Mouse (Mus musculus) ES-CJ7 (cell line): Measurements from ENCODE around the gene Nxpe3.
A peak's percentile ranks its signal among the peaks of the same experiment; 100 is the strongest.

Experiments used
- DNase-seq: peaks from one replicate; pipeline ENCODE4 v3.0.0; 2011; ENCODE audit warnings: low read depth, low spot score

Gene Nxpe3

DNA sequence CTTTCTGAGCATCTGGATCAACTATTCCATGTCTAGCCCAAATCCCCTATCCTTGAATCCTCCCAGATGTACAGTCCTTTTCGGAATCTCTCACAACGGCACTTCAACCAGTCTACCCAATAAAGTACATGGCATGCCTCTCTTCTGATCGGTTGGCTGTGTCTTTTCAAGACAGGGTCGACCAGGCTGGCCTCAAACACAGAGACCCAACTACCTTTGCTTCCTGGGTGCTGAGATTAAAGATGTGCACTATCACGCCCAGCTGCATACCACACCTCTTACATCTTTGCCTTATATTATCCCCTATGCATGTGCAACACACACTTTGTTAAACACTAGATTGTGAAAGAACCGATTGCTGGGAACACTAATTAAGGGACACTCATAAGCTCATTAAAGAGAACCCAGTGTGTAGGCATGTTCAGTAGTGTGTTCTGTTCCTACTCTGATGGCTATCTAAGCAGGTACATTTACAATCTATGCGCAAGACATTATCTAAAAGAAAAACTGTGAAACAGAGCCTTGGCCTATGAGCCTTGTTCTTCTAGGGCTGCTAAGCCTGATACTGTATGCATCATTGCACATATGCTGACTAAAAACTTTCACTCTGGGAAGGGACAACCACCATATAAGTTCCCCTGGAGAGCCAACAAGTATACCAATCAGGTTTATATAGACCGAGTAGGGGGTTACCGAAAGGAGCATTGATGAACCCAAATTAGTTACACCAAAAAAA is 85.1 kb downstream of the Nxpe3 start:
- DNase-seq = no peak

DNA sequence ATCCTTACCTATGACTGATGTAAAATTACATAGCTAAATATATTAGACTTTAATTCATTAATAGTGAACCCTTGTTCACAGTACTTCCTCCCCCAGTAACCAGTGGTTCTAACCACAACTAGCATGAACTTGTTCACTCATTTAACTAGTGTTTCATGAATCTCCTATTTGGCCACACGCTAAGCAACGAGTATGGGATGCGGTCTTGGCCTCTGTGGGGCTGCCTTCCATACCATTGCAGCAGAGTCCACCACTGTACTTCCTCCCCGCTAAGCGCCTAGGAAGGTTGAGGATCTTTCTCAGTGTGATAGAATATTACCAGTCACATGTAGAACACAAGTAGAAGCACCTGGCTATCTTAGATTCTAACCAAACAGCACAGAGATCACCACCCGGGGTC is 85.7 kb downstream of the Nxpe3 start:
- no peak for DNase-seq

DNA sequence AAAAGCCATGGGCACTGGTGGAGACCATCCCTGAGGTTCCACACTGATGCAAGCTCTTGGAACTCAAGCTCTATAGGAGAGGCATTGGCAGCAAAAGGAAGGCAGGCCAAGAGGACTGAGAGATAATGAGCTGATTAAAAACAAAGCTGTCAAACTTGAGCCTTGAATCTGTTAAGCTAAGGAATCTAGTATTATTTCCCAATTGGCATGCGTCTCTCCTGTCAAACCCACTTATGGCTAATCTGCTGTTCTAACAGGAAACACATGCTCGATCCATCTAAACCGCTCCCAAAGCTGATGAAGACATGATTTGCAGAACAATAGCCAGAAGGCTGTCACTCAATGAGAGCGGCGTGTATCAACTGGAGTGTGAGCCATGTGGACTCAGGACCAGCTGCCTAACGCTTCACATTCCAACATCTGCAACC is 87.6 kb downstream of the Nxpe3 start:
- peak; percentile 50 for DNase-seq

DNA sequence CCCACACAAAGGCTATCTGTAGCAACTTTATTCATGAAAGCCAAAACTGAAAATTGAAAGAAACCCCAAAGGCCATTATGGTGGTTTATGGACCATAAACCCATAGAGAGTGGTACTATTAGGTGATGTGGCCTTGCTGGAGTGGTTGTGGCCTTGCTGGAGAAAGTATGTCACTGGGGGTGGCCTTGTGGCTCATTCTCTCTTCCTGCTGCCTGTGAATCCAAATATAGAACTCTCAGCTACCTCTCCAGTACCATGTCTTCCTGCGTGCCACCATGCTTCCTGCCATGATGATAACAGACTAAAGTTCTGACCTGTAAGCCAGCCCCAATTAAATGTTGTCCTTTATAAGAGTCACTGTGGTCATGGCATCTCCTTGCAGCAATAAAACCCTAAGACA is 90.3 kb downstream of the Nxpe3 start:
- DNase-seq = no peak

DNA sequence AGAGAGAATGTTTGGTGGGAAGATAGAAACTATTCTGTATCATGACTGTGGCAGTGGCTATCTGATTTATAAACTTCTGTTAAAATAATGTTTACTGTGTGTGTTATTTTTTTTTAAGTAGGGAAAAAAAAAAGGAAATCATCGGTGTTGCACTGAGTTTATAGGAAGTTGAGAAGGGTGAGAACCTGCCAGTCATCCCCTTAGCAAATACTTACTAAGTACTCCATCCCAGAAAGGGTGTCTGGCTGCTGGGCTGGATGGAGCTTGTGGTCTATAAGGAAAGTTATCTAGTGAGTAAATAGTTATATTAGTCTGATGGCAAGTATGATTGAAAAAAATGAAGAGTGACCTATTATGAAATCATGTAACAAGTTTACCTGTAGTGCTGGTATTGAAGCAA is 93.5 kb downstream of the Nxpe3 start:
- no peak for DNase-seq

DNA sequence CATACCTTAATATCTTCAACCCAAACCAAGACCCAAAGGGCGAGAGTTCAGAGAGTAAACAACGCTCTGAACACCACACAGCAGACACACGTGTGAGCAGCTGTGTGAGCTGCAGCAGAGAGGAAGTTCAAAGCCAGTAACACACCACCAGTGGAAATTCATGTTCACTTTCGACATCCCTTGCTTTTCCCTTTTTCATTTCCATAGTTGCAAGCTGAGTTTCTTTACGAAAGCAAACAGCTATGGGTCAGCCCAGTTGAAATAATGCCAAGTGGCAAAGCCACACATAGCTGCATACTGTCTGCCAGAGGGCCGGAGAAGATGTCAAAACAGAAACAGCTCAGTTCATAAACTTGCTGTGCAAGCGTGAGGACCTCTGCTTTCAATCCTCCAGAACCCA is 96.2 kb downstream of the Nxpe3 start:
- no peak for DNase-seq

DNA sequence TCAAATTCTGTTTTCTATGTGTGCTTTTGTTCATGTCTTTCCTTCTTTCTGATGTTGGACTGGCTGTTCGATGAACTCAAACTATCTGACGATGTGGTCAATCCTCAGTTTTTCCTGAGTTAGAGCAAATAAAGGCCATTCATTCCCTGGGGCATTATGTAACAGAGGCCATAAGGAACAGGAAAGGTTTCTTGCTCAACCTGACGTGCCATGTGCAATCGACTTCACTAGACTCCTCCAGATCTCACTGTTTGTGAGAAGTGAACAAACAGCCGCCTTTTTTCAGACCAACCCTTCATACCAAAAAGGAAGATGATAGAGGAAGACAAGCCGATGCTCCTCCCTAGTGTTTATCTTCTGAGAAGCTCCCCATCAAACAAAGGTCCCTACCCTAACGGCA is 104.8 kb downstream of the Nxpe3 start:
- no peak for DNase-seq
